ENCODE assay signal across 11 mouse cellular contexts in genomic region chr4:125534991-125535401, GRCm38 (mm10). TPM values are rescaled to one million over a fixed set of nuclear protein-coding genes. Genes with fewer than 3 reads are reported as not detected.
DNase-seq lines count a peak whose midpoint lies in the region; ATAC-seq and TF ChIP-seq lines count a peak whose summit lies in the region.
"Had no signal": no experiment of that assay in that cellular context is flagged by ENCODE, and none has a peak within 500 bp of the region (broad histone marks: within the 10 kb centered on the region; RNA-seq: fewer than 3 reads in every experiment).

No protein-coding gene starts in this region.

- peak overlapping the region; percentile 59 for H3K4me3 ChIP-seq in E14TG2a.4 (replicated peaks; ENCODE audit: low read length)
- no peak overlapping the region for H3K4me3 ChIP-seq in hindbrain, embryonic 11.5 days (ENCODE audit: low read depth, low read length)
- H3K4me3 ChIP-seq in midbrain, embryonic 12.5 days = no peak overlapping the region
- H3K4me3 ChIP-seq in left cerebral cortex, adult 2 months = no peak overlapping the region

- H3K27ac ChIP-seq in hindbrain, embryonic 11.5 days (ENCODE audit: low read depth, low read length) = peak overlapping the region; percentile 56
- H3K27ac ChIP-seq in midbrain, embryonic 12.5 days (replicated peaks) = peak overlapping the region; percentile 66
- no peak overlapping the region for H3K27ac ChIP-seq in left cerebral cortex, adult 2 months

- H3K36me3 ChIP-seq in E14TG2a.4 (ENCODE audit: insufficient read depth, low read length) = no peaks in the 10 kb centered on the region
- no peaks in the 10 kb centered on the region for H3K36me3 ChIP-seq in hindbrain, embryonic 11.5 days (ENCODE audit: control insufficient read depth, insufficient read depth, low read length)
- H3K36me3 ChIP-seq in midbrain, embryonic 12.5 days = no peaks in the 10 kb centered on the region

- DNase-seq in embryo, embryonic 9.5 days (ENCODE audit: extremely low spot score) = peak; percentile 26
- DNase-seq in hindbrain, embryonic 11.5 days (ENCODE audit: low spot score) = peak; percentile 53
- no peak for DNase-seq in urinary bladder, postnatal 25 days (ENCODE audit: low spot score)
- DNase-seq in left cerebral cortex, adult 2 months (ENCODE audit: extremely low spot score in 1 of 2, low spot score in 2 of 2) = no peak
- no peak for DNase-seq in spleen, postnatal 14 days (ENCODE audit: low spot score in 2 of 2)
- DNase-seq: lung, postnatal 36 days had no signal

- H3K27me3 ChIP-seq in E14TG2a.4 (ENCODE audit: insufficient read depth, low read length) = peaks cover 20% of the 10 kb centered on the region
- peaks cover 4% of the 10 kb centered on the region; the same call in 1 of the 2 replicates for H3K27me3 ChIP-seq in hindbrain, embryonic 11.5 days (ENCODE audit: control insufficient read depth, insufficient read depth, low read length)
- peaks cover 64% of the 10 kb centered on the region for H3K27me3 ChIP-seq in midbrain, embryonic 12.5 days
- H3K27me3 ChIP-seq: Patski had no signal

- intact Hi-C loops in left cerebral cortex, adult 2 months (cut with DNase I) = no loop called here

- peak; percentile 70 for ATAC-seq in hindbrain, embryonic 11.5 days (ENCODE audit: low FRiP score)
- ATAC-seq in midbrain, embryonic 12.5 days (ENCODE audit: low FRiP score, low read depth) = peak; percentile 84
- ATAC-seq in cerebellum, adult (ENCODE audit: insufficient number of reproducible peaks, low FRiP score, low TSS enrichment) = no peak
- ATAC-seq: Patski had no signal

- no peaks in the 10 kb centered on the region for H3K9me3 ChIP-seq in E14TG2a.4 (ENCODE audit: low read length)
- no peaks in the 10 kb centered on the region for H3K9me3 ChIP-seq in hindbrain, embryonic 11.5 days (ENCODE audit: control insufficient read depth, low read length)
- no peaks in the 10 kb centered on the region for H3K9me3 ChIP-seq in midbrain, embryonic 12.5 days

- H3K4me2 ChIP-seq in hindbrain, embryonic 11.5 days (replicated peaks; ENCODE audit: low read depth, low read length) = 0 out of 2 replicates have a peak overlapping the region, but pooled peaks have one; percentile 2
- 0 out of 2 replicates have a peak overlapping the region, but pooled peaks have one; percentile 1 for H3K4me2 ChIP-seq in midbrain, embryonic 12.5 days (replicated peaks)

- WGBS in hindbrain, embryonic 11.5 days = 10% methylated on average over 11 of the region's 11 CpGs
- WGBS in midbrain, embryonic 12.5 days = 5% methylated on average over 11 of the region's 11 CpGs

- H3K9ac ChIP-seq in hindbrain, embryonic 11.5 days (ENCODE audit: low read depth, low read length) = no peak overlapping the region
- no peak overlapping the region for H3K9ac ChIP-seq in midbrain, embryonic 12.5 days (replicated peaks)

- H3K4me1 ChIP-seq in E14TG2a.4 (replicated peaks; ENCODE audit: low read depth, low read length) = peaks cover 77% of the 10 kb centered on the region
- peaks cover 13% of the 10 kb centered on the region for H3K4me1 ChIP-seq in hindbrain, embryonic 11.5 days (replicated peaks; ENCODE audit: control insufficient read depth, insufficient read depth, low read length)
- peaks cover 39% of the 10 kb centered on the region for H3K4me1 ChIP-seq in midbrain, embryonic 12.5 days

- TF ChIP-seq CTCF in E14TG2a.4 (conservative IDR thresholded peaks at IDR 0.05; ENCODE audit: low read length) = no peak
- TF ChIP-seq CTCF in left cerebral cortex, adult 2 months (IDR thresholded peaks at IDR 0.05) = no peak

RNA-seq across cellular contexts. Expression of gene Grik3, which starts 44.5 kb away (rescaled TPM):
- polyA plus RNA-seq in hindbrain, embryonic 11.5 days (2014; fragmentation: Nextera tagmentation; extraction: Ambion mirVana) = 2.1 and 2.9 TPM in 2 replicates
- polyA plus RNA-seq in midbrain, embryonic 12.5 days (2016; fragmentation: Nextera tagmentation; extraction: Ambion mirVana) = 1.5 and 1.7 TPM in 2 replicates
- total RNA-seq in left cerebral cortex, adult 2 months (2021) = 10 to 100 TPM; 42.3 to 45.8 TPM
- total RNA-seq: liver, adult 2 months had no signal
- polyA plus RNA-seq: Patski had no signal

Comparison
In these comparisons a context has a peak if more than half of its experiments do, and no peak if none do; other contexts are left out.
1. DNase-seq: peak in embryo, embryonic 9.5 days (single experiment) and hindbrain, embryonic 11.5 days (single experiment); none in urinary bladder, postnatal 25 days (single experiment), left cerebral cortex, adult 2 months (0 of 2) and spleen, postnatal 14 days (0 of 2).